Mouse (Mus musculus) layer of hippocampus, postnatal 36 days (tissue): Measurements from ENCODE around the gene Bcl7b. TPM values are rescaled to one million over a fixed set of nuclear protein-coding genes. Genes with fewer than 3 reads are reported as not detected.
A peak's percentile ranks its signal among the peaks of the same experiment; 100 is the strongest.

Experiments used
- DNase-seq, 2 experiments: peaks; one replicate each; pipeline ENCODE4 v3.0.0; 2022
- total RNA-seq, 2 experiments: library from RNA; stranded (reverse); gene quantifications; 2 replicates each; pipeline ENCODE4 v1.2.3; 2021

Gene Bcl7b
- 10 to 100 TPM; 51.2 to 51.5 TPM for total RNA-seq

- peak; percentile 94 to 97 for DNase-seq
These were observed at the start of gene Bcl7b for GRCm38 (mm10) chr5:135168063-135169062. Gene Bcl7b (plus strand): TSS chr5:135168283.

DNA sequence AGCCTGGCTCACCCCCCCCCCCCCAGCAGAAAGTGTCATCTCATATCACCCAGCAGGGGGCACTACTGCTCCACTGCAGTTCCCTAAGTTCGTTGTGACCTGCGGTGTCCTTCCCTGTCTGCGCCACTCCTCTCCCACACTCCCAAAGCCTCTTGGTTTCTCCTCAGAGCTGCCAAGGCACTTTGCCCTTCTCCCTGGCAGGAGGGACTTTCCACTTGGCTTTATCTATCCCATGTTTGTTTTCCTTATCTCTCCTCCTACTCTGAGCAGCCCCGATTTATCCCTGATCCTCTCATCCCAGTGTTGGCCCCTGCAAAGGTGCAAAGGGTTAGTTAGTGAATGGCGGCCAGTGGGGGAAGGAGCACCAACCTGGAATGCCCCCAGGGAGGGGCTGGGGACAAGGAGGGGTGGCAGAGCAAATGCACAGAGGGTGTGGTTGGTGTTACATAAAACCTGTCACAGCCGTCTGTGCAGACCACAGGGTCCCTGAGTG lies 49.4 kb upstream of the Bcl7b start:
- peak; percentile 45 to 50 for DNase-seq

- no peak for DNase-seq
These were observed 47.3 kb upstream of the Bcl7b start for GRCm38 (mm10) chr5:135120753-135121152.

- peak in 1 of 2 experiments; percentile 19 for DNase-seq
These were observed 42.0 kb upstream of the Bcl7b start for GRCm38 (mm10) chr5:135126121-135126520.

DNA sequence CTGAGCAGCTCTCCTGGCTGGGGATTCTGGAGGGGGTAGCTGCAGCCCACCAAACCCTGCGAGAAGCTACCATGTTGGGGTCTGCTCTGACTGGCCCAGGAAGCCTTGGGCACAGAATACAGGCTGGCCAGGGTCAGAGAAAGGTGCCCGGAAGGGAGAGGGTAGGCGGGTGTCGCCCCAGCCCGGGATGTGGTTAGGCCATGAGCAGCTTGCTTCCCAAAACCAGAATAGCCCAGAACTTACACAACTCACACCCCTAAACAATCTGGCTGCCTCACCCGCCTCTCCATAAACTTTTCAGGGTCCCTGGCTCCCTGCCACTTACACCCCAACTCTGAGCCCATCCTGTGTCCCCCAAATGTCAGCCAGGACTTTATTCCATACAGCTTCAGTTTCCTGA lies 40.4 kb upstream of the Bcl7b start:
- DNase-seq = no peak

DNA sequence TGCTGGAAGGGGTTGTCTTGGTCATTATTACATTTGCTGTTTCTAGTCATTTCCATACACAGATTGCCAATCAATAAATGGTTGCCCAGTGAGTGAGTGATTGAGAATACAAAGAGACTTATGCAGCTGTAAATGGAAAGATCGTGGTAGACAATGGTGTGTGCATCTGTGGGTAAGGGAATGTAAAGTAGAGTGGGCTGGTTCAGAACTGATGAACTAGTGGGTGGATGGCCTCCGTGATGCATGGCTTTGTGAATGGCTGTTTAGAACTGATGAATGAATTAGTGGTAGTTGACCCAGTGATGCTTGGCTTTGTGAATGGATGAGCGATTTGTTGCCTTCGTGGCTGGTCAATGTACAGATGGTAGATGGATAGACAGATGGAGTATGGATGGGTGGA lies 38.3 kb upstream of the Bcl7b start:
- no peak for DNase-seq

DNA sequence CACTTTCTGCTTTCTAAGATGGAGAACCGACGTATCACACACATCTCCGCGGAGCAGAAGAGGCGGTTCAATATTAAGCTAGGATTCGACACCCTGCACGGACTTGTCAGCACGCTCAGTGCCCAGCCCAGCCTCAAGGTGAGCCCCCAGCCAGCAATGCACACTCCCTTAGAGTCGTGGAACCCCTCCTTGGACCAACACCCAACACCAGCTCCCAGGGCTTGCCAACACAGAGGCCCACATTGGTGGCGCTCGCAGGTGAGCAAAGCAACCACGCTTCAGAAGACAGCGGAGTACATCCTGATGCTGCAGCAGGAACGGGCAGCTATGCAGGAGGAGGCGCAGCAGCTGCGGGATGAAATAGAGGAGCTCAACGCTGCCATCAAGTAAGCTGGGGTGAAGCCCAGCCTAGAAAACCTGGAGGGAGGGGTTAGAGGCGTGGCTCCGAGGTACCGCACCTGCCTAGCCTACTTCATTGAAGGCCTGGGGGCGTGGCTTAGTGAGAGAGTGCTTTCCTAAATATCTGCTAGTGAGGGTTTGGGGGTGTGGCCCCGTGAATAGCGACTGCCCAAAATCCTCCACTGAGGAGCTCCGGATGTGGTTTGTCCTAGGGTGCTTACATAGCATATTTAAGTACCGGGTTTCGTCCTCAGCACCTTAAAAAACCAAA lies 34.2 kb upstream of the Bcl7b start:
- no peak for DNase-seq

GRCm38 (mm10) chr5:135134534-135134933 lies 33.5 kb upstream of the Bcl7b start:
- DNase-seq = no peak

DNA sequence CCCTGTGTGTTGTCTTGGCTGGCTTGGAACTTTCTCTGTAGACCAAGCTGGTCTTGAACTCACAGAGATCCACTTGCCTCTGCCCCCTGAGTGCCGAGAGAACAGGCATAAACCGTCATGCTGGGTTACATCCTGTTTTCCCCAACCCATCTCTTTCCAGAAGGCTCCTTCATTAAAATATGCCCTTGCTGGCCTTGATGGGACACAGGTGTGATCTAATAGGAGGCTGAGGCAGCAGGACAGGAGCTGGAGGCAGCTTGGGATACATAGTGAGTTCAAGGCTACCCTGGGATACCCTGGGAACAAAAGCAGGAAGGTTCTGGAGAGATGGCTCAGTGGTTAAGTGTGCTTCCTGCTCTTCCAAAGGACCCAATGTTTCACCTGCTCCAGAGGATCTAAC lies 28.2 kb upstream of the Bcl7b start:
- no peak for DNase-seq

- no peak for DNase-seq
These were observed 23.6 kb upstream of the Bcl7b start for GRCm38 (mm10) chr5:135144469-135144868.

DNA sequence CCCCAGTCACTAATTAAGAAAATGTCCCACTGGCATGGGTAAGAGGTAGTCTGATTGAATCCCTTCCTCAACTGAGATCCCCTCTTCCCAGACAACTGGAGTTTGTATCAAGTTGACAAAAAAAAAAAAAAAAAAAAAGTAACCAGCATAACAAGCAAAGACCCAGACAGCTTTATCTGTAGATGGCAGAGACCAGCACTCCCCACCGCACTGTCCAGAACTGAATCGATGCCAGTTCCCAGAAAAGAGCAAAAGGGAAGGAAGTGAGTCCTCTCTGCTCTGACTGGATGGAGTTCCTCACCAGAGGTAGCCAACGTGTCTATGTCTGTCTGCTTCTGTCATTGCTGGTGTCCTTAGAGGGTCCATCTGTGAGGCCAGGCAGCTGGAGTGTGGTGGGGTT lies 22.6 kb upstream of the Bcl7b start:
- DNase-seq = no peak

DNA sequence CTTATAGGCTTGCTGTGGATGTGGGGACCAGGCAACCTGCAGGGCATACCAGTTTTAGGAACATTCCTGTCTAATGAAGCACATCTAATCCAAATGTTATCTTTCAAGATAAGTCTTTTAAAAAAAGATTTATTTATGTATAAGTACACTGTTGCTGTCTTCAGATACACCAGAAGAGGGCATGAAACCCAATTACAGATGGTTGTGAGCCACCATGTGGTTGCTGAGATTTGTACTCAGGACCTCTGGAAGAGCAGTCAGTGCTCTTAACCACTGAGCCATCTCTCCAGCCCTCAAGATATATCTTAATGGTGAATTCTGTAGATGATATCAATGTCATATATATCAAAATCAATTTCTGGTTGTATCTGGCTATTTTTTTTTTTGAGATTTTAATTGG lies 22.1 kb upstream of the Bcl7b start:
- DNase-seq = no peak

DNA sequence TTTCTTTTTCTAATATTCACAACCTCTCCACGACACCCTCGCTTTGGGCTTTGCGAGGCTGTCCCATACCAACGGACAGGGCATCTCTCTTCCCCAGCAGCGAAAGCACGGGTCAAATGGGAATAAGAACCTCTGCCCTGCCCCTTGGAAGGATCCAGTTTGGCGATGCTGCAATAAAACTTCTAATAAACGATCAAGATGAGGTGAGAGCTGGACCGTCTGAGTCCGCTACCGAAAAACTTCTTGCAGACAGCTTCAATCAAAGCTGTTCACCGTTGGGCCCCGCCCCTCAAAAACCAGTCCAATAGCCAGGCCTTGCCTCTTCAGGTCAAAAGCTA lies 19.4 kb upstream of the Bcl7b start:
- DNase-seq = no peak

- DNase-seq = peak; percentile 97 to 98
These were observed 18.8 kb upstream of the Bcl7b start, which contains the start of gene Tbl2 for GRCm38 (mm10) chr5:135149053-135149819. Gene Tbl2 (plus strand): TSS chr5:135149657.

GRCm38 (mm10) chr5:135149820-135150178 lies 18.3 kb upstream of the Bcl7b start:
- no peak for DNase-seq

GRCm38 (mm10) chr5:135156496-135156895 lies 11.6 kb upstream of the Bcl7b start:
- DNase-seq = no peak

DNA sequence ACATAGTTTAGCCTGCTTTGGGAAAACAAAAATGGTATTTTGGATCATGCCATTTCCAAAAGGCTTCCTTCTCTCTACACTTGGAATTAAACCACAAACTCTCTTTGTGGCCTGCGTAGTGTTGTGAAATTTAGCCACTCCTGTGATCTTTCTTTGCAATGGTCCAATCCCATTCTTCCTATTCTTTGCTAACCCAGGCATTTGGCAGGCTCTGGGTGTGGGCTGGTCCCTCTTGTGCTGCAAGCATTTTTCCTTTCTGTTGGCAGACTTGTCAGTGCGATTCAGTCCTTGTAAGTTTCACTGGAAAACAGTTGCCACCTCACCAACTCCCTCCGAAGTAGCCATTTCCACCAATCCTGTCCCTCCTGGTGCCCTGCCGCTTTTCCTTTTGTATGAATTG lies 6.9 kb upstream of the Bcl7b start:
- DNase-seq = peak in 1 of 2 experiments; percentile 24

- no peak for DNase-seq
These were observed 6.4 kb upstream of the Bcl7b start for GRCm38 (mm10) chr5:135161650-135162049.

GRCm38 (mm10) chr5:135162361-135162760 lies 5.7 kb upstream of the Bcl7b start:
- no peak for DNase-seq

DNA sequence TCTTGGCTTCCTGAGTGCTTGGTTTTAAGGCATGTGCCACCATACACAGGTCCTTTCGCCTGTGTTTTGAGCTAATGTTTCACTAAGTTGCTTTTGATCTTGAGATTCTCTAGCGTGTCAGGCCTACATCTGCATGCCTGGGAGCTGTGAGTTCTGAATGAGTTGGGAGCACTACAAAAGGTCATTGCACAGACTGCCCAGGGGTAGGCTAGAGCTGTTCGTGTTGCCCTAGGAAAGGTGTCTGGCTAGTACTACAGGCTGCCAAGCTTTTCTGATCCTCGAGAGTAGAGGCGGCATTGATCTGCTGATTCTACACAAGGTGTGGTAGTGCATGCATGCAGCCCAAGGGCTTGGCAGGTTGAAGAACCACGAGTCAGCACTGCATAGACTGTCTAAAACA lies 5.3 kb upstream of the Bcl7b start:
- DNase-seq = no peak

- DNase-seq = no peak
These were observed 1.2 kb upstream of the Bcl7b start for GRCm38 (mm10) chr5:135166909-135167308.

- DNase-seq = no peak
These were observed 614 bp upstream of the Bcl7b start for GRCm38 (mm10) chr5:135167469-135167868.

- no peak for DNase-seq
These were observed 1.4 kb downstream of the Bcl7b start for GRCm38 (mm10) chr5:135169479-135169878.
